Mouse (Mus musculus): ENCODE measurements at regions not wholly inside any gene's neighbourhood (a gene's known extent, or its start where the extent isn't known, plus 50 kb on each side); places are given as distances from the start of the nearest gene placed in this dataset.
"Not testable (repeated sequence)": the region's sequence is repeated elsewhere in the genome, so short reads cannot be mapped to it uniquely, and the experiment has no call there.

GRCm38 (mm10) chr9:115778862-115779261, 130.4 kb upstream of the Gadl1 start:
- DNase-seq (ENCODE audit: low read depth): no peak

GRCm38 (mm10) chr9:115799330-115799729, 109.9 kb upstream of the Gadl1 start:
- DNase-seq (ENCODE audit: low read depth): no peak

- DNase-seq (ENCODE audit: low read depth): no peak
Measured at GRCm38 (mm10) chr9:115800624-115801023, 108.6 kb upstream of the Gadl1 start.

GRCm38 (mm10) chr9:115803071-115803470, 106.2 kb upstream of the Gadl1 start:
- DNase-seq (ENCODE audit: low read depth): no peak

GRCm38 (mm10) chr9:115805224-115805623, 104.0 kb upstream of the Gadl1 start:
- no peak for DNase-seq (ENCODE audit: low read depth)

GRCm38 (mm10) chr9:115806018-115806702, 103.1 kb upstream of the Gadl1 start:
- DNase-seq (ENCODE audit: low read depth): no peak

GRCm38 (mm10) chr9:115840186-115840585, 69.1 kb upstream of the Gadl1 start:
- DNase-seq (ENCODE audit: low read depth): no peak

GRCm38 (mm10) chr9:115840791-115841190, 68.5 kb upstream of the Gadl1 start:
- no peak for DNase-seq (ENCODE audit: low read depth)

GRCm38 (mm10) chr9:115841684-115842083, 67.6 kb upstream of the Gadl1 start:
- DNase-seq (ENCODE audit: low read depth): no peak

GRCm38 (mm10) chr9:115844340-115844739, 64.9 kb upstream of the Gadl1 start:
- no peak for DNase-seq (ENCODE audit: low read depth)

- DNase-seq (ENCODE audit: low read depth): no peak
Measured at GRCm38 (mm10) chr9:115845091-115845490, 64.2 kb upstream of the Gadl1 start.

GRCm38 (mm10) chr9:115847289-115848074, 61.8 kb upstream of the Gadl1 start:
- DNase-seq (ENCODE audit: low read depth): no peak

GRCm38 (mm10) chr9:115853210-115853842, 55.9 kb upstream of the Gadl1 start:
- DNase-seq (ENCODE audit: low read depth): not testable (repeated sequence)

- no peak for DNase-seq (ENCODE audit: low read depth)
Measured at GRCm38 (mm10) chr9:115857301-115857700, 52.0 kb upstream of the Gadl1 start.

GRCm38 (mm10) chr9:115858848-115859247, 50.4 kb upstream of the Gadl1 start:
- peak; percentile 37 for DNase-seq (ENCODE audit: low read depth)

All from naive thymus-derived CD4-positive, alpha-beta T cell, adult 2 months (primary cell).